Mouse (Mus musculus) liver, embryonic 14.5 days (tissue): ENCODE results near the gene Krt88.

ENCODE experiments used
- CTCF ChIP-seq: IDR thresholded peaks from 2 replicates; pipeline ENCODE4 v1.5.1; 2016; ENCODE audit warnings: antibody characterized with exemption, low read depth, control low read depth
- EP300 ChIP-seq: IDR thresholded peaks from 2 replicates; pipeline ENCODE4 v1.6.1; 2016; ENCODE audit warnings: antibody characterized with exemption, low read depth

- TF ChIP-seq CTCF, result no peak
- TF ChIP-seq EP300, result no peak
These were observed 37.4 kb downstream of the Krt88 start for GRCm38 (mm10) chr15:101484939-101485338.
